Mouse (Mus musculus) C3H10T1/2 (cell line): ENCODE results near the gene Hltf. TPM values are rescaled to one million over a fixed set of nuclear protein-coding genes. Genes with fewer than 3 reads are reported as not detected.

ENCODE experiments used
- polyA plus RNA-seq, 2 experiments: library from polyadenylated mRNA; unstranded; fragments of >200 nt; fragmentation: generic; extraction: Trizol; gene quantifications; one replicate each; pipeline ENCODE4 v1.2.1; 2012; ENCODE audit warnings: missing spikeins in 2 of 2

Gene Hltf
- polyA plus RNA-seq, result 1 to 10 TPM in 1 of 2 experiments, under 1 TPM in 1; 0.23 to 2.3 TPM

DNA sequence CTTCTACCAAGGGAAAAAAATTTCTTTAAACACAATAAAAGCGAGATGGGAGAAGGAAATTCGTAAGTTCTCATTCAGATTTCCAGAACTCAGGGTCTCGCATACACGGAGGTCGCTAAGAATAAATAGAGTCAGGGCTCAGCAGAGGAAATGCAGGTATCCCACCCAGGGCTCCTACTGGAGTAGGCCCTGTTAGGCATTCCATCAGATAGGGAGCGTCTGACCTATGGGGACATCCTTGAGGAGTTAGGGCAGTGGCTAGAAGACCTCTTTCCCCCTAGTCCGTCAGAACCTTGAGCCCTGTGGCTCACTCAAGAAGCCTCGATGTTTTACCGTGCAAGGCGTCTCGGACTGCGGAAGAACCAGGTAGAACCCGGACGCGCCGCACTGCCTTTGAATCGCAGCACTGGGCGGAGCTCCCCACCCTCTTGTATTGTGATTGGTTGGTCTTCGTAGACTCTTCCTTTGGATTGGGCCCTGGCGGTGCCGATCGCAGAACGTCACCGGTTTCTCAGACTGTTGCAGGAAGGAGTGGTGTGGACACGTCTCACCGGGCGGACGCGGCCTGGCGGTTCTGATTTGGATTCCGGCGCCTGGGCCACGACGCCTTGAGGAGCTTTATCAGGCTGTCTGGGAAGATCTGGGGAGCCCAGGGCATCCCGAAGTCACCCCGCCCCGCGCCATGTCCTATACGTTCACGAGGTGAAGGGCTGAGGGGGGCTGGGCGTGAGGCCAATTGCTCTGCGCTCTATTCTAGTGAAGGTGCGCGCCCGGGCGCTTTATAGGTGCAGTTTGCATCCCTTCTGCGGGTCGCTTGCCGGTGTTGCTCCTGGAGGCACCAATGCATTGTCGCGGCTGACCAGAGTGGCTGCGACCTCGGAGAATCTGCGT lies at the start of gene Hltf:
Gene Hltf (plus strand): TSS at position 506 of the 891 bp plus-strand sequence.

GRCm38 (mm10) chr3:20034719-20035404 lies 22.7 kb upstream of the Hltf start, which contains the start of gene Hps3:
TSS of gene Hps3 (minus strand) at chr3:20035315.

DNA sequence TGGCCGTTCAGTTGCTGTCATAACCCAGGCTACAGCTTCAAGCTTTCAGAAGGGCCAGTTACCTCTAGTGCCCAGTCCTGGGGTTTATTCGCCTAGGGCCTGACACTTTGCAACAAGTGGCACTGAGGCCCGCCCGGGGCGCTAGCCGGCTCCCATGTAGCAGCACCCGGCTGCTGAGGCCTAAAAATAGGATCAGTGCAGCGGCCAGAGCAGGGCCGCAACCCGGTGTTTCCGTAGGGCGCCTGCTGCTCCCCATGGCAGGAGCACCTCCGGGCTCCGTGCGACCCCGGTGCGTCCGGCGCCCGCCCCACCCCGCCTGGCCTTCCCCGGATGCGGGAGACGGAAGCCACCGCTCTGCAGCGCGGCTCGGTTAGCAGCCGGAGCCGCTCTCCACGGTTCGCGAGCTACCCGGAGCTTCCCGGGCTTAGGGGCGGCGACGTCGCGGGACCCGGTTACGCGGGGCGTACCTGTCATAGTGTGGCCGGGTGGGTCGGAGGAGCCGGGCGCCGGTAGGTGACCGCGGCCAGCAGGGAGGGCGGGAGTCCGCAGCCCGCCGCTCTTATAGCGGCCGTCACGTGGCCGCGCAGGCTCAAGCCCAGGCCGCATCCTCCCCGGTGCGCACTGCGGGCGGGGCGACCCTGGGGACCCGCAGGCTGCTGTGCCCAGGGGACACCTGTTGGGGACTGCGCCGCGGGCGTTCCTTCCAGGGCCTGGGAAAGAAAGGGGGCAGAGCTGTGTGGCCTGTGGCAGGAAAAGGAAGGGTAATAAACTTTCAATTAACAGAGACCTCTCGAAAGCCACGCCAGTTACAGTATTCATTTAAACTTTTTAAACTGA lies 97.1 kb downstream of the Hltf start, which contains the start of gene Gyg:
Gene Gyg (minus strand): TSS at position 787 of the 837 bp plus-strand sequence.

Other genes with a start within 250 kb of the Hltf start
- gene Cp, start 100.8 kb upstream of the Hltf start, polyA plus RNA-seq, result 1 to 10 TPM; 1.5 to 9.2 TPM
- gene Hps3, start 22.5 kb upstream of the Hltf start, polyA plus RNA-seq, result 1 to 10 TPM in 1 of 2 experiments, under 1 TPM in 1; 0.36 to 3.7 TPM
- 10 to 100 TPM; 25.6 to 53.7 TPM for gene Gyg, start 97.5 kb downstream of the Hltf start, polyA plus RNA-seq
- gene Cpa3, start 184.4 kb downstream of the Hltf start, polyA plus RNA-seq, result not detected
- under 1 TPM in 1 of 2 experiments, not detected in 1; 0.04 TPM for gene Cpb1, start 217.9 kb downstream of the Hltf start, polyA plus RNA-seq